Mouse (Mus musculus) MN1 (cell line): Measurements from ENCODE around the gene Atp5d.

Source experiments
- DNase-seq: peaks from one replicate; pipeline ENCODE4 v3.0.0-alpha.2; 2016; ENCODE audit warnings: low spot score

The Atp5d gene

GRCm38 (mm10) chr10:80139975-80140665 is 1.7 kb downstream of the Atp5d start:
- peak; percentile 20 for DNase-seq

DNA sequence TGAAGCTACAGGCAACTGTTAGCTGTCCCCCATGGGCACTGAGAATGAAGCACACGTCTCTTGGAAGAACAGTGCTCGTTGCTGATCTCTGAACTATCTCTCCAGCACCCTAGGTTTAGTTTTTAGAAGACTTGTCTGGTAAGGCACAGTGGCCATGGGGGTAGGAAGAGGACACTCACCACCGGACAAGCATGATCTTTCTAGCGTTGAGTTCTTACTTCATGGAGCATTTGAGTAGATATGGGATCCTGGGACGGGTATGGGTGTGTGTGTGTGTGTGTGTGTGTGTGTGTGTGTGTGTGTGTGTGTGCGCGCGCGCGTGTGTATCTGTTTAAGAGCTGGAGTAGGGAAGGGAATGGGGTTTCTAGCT is 2.2 kb downstream of the Atp5d start, which contains the start of gene Cbarp:
Gene Cbarp (minus strand): TSS at position 170 of the 370 bp plus-strand sequence.
- no peak for DNase-seq

GRCm38 (mm10) chr10:80141243-80141642 is 2.8 kb downstream of the Atp5d start:
- peak; percentile 99 for DNase-seq

GRCm38 (mm10) chr10:80141786-80142529 is 3.5 kb downstream of the Atp5d start:
- peak; percentile 100 for DNase-seq

- DNase-seq, result peak; percentile 56
Observed at GRCm38 (mm10) chr10:80142530-80142925, 4.1 kb downstream of the Atp5d start.

- DNase-seq, result no peak
Observed at GRCm38 (mm10) chr10:80143664-80144063, 5.2 kb downstream of the Atp5d start.

DNA sequence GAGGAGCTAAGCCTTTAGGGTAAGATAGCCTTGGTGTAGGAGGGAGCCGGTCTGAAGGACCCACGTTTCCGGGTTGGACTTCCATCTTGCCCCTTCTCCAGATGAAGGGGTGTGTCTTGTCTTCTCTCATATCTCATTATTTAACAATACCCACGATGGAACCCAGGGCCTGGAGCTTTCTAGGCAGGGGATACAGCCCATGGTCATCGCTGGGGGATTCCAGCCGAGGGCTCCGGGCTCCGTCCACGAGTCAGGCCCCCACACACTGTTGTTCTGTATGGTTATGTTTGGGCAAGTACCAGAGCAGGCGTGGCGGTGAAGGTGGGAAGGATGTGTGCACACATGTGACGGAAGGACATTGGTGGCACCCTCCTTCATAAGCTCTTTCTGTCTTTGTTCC is 5.7 kb downstream of the Atp5d start:
- no peak for DNase-seq

- DNase-seq, result peak; percentile 90
Observed at GRCm38 (mm10) chr10:80144864-80145838, 6.7 kb downstream of the Atp5d start.

- peak; percentile 59 for DNase-seq
Observed at GRCm38 (mm10) chr10:80145896-80146295, 7.5 kb downstream of the Atp5d start.

DNA sequence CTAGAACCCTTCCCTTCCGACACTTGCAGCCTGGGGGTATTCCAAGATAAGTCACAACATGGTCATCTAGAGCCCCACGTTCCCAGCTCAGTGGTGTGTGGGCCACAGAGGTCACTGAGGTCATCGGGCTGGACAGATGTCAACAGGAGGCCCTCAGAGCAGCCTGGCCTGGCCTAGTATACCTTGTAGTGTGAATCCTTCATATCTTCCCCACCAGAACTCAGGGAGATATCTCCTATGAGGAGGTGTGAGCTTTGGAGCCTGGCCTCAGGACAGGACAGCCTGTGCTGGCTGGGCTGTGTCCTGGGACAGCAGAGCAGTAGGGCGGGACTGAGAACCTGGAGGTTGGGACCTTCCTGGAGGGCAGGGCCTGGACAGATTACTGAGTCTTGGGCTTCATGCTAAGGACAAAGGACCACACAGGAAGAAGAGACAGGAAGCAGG is 8.2 kb downstream of the Atp5d start:
- DNase-seq, result no peak

DNA sequence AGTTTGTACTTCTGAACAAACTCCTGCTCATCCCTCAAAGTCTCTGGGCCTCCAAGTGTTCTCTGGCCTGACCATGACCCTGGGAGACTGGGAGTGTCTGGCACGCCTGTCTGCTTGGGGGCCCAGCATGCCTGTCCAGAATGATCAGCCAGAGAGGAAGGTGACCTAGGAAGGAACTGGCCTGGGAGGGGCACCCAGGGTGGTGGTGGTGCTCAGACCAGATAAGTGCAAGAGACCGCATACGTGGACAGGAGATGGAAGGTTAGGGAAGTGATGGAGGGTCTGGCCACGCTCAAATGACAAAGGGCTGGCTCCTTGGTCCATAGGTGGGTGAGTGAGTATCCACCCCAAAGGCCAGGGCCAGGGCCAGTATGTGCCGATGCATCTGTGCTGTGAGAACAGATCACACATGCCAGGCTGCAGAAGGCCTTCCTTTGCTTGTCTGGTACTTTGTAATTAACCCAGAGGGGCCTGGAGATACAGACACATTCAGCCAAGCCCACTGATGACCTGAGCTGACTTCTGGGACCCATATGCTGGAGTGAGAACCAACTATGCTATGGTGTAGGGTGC is 8.8 kb downstream of the Atp5d start:
- peak; percentile 69 for DNase-seq

DNA sequence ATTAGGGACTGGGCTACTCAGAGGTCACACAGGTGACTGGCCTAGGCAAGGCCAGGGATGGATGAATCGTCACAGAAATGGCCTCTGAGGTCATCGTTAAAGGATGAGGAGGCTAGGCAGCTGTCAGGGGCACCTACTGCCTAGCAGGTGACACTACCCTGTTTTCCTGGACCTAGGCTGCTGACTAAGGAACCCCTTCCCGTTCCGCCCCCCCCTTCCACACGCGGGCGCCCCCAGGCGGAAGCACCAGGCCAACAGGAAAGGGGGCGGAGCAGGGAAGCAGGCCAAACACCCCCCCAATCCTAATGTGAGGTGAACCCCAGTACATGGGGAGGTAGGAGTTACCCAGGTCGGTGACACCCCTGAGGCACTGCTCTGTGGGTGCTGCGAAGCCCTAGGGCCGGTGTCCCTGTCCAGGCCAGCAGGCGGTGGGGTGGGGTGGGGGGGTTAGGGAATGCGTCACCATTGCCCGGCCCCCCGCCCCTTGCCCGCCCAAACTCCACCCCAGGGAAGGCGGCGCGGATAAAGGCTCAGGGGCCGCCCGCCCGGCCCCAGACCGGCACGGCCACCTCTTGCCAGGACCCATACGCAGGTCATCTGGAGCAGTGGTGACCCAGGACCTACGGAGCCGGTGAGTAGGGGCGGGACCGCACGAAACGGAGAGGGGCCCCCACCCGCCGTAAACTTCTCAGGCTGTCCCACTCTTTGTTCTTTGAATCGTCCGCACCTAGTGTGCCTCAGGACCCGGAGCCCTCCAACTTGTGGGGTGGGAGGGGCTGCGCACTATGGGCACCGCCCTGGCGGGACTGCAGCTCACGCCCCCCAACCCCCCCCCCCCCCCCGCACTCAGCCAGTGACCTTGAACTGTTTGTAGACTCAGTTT is 9.5 kb downstream of the Atp5d start, which contains the start of gene Midn:
Gene Midn (plus strand): TSS at position 554 of the 883 bp plus-strand sequence.
- peak; percentile 89 for DNase-seq

DNA sequence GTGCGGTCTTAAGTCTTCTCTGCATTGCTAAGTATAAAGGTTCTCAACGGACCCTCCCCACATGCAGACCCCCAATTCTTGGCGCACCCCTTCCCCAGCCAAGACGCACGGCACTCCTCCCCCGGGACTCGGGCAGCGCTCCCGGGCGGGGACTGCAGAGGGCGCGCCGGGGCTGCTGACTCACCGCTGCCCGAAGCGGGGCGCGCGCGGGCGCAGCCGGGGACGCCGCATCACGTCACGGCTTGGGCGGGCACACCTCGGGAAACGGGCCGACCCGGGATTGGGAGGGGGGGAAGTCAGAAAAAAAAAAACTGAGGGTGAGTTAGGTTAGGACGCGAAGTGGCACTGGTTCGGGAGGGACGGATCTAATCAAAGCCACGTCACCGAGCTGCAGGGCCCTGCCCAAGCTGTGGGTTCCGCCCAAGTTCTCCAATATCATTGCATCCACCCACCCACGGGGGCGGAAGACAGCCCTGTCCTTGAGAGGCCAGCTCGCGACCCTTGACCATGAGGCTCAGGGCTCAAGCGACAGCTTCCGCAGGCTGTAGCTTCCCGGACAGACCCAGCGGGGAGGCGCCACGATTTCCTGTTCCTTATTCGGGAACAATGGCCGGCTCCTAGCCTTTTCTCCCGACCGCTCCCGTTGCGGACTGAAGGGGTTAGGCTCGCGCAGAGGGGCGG is 10.3 kb downstream of the Atp5d start:
- peak; percentile 97 for DNase-seq

DNA sequence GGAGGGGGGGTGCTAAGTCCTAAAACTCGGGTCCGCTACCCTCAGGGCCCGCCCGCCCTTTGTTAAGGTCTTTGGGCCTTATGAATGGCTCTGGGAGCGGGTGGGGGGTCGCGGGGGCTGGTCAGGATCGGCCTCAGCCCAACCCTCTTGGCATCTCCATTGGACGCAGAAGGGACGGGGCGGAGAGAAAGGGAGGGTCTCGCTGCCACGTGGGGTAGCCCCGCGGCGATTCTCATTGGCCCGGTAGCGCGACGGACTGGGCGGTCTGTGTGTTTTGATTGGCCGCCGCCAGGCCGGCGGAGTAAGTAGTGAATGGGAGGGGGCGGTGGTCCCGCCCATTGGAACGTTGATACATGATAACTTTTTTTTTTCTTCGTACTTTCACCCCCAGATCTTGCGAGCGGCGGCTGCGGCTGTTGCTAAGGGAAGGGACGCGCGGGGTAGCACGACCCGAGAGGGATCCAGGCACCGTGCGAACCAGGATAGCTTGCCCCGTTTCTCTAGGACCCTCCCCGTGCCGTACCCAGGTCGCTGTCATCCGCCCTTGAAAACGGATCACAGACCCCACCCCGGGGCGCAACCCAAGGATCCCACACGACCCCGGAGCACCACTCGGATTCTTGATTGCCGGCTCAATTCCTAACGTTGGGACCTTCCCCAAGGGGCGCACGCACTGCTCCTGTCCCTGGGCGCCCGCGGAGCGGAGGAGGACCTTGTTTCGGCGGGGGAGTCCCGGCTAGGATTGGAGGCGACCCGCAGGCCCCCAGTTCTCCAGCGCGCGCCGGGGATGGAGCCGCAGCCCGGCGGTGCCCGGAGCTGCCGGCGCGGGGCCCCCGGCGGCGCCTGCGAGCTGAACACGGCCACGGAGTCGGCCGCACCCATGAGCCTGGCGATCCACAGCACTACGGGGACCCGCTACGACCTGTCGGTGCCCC is 11.1 kb downstream of the Atp5d start:
- DNase-seq, result peak; percentile 100

- DNase-seq, result peak; percentile 70
Observed at GRCm38 (mm10) chr10:80150226-80151210, 12.1 kb downstream of the Atp5d start.

- DNase-seq, result peak; percentile 65
Observed at GRCm38 (mm10) chr10:80151211-80152034, 13.0 kb downstream of the Atp5d start.
